Mouse (Mus musculus): Measurements from ENCODE around the gene Card9. TPM values are rescaled to one million over a fixed set of nuclear protein-coding genes. Genes with fewer than 3 reads are reported as not detected.

Gene Card9
- polyA plus RNA-seq, 1 experiment from 2014 or later = 9.9 TPM

- Histone ChIP-seq H3K4me1 (ENCODE audit: insufficient read depth, low read depth, low read length) (peaks cover 23% of the 10 kb centered on the region), H3K9me3 (ENCODE audit: low read length) (no peaks in the 10 kb centered on the region), H3K36me3 (ENCODE audit: insufficient read depth, low read length) (peaks cover 7% of the 10 kb centered on the region; the same call in 1 of the 2 replicates), H3K4me2 (replicated peaks; ENCODE audit: low read depth, low read length) (peak within 1 kb of the TSS; percentile 99), H3K9ac (replicated peaks; ENCODE audit: low read depth) (peak within 1 kb of the TSS; percentile 96), H3K27me3 (replicated peaks; ENCODE audit: insufficient read depth, low read length) (no peaks in the 10 kb centered on the region), H3K4me3 (ENCODE audit: low read depth, low read length) (peak within 1 kb of the TSS; percentile 73), H3K27ac (ENCODE audit: low read length) (peak within 1 kb of the TSS; percentile 79)
- TF ChIP-seq EP300 (IDR thresholded peaks at IDR 0.05) (no peak), CTCF (IDR thresholded peaks at IDR 0.05) (peak; percentile 82)
- ATAC-seq (peak; percentile 82), DNase-seq (ENCODE audit: low spot score) (peak; percentile 97)
- WGBS = 1% methylated on average over 61 of the region's 62 CpGs
Observed at GRCm38 (mm10) chr2:26351358-26352290, 9.1 kb downstream of the Card9 start, which contains the start of gene Dnlz. Gene Dnlz, minus strand, starts transcription at chr2:26352110.

- Histone ChIP-seq H3K36me3 (ENCODE audit: insufficient read depth, low read length) (peaks cover 17% of the 10 kb centered on the region; the same call in 1 of the 2 replicates), H3K9ac (replicated peaks; ENCODE audit: low read depth) (no peak overlapping the region), H3K4me1 (ENCODE audit: insufficient read depth, low read depth, low read length) (peaks cover 23% of the 10 kb centered on the region), H3K27ac (ENCODE audit: low read length) (peak overlapping the region; percentile 71), H3K4me2 (replicated peaks; ENCODE audit: low read depth, low read length) (no peak overlapping the region), H3K4me3 (ENCODE audit: low read depth, low read length) (no peak overlapping the region), H3K27me3 (replicated peaks; ENCODE audit: insufficient read depth, low read length) (no peaks in the 10 kb centered on the region), H3K9me3 (ENCODE audit: low read length) (no peaks in the 10 kb centered on the region)
- TF ChIP-seq CTCF (IDR thresholded peaks at IDR 0.05) (no peak), EP300 (IDR thresholded peaks at IDR 0.05) (no peak; the same call in 1 of the 2 replicates)
- peak; percentile 82 for DNase-seq (ENCODE audit: low spot score)
- 30% methylated on average over 6 of the region's 6 CpGs for WGBS
- ATAC-seq = peak; percentile 57
Observed at GRCm38 (mm10) chr2:26348241-26348640, 12.5 kb downstream of the Card9 start.

- Histone ChIP-seq H3K27ac (ENCODE audit: low read length) (peak overlapping the region; percentile 85), H3K27me3 (replicated peaks; ENCODE audit: insufficient read depth, low read length) (no peaks in the 10 kb centered on the region), H3K36me3 (ENCODE audit: insufficient read depth, low read length) (peaks cover 11% of the 10 kb centered on the region; the same call in 1 of the 2 replicates), H3K4me3 (ENCODE audit: low read depth, low read length) (no peak overlapping the region), H3K9ac (replicated peaks; ENCODE audit: low read depth) (0 out of 2 replicates have a peak overlapping the region, but pooled peaks have one; percentile 3), H3K4me1 (ENCODE audit: insufficient read depth, low read depth, low read length) (peaks cover 18% of the 10 kb centered on the region), H3K9me3 (ENCODE audit: low read length) (no peaks in the 10 kb centered on the region), H3K4me2 (replicated peaks; ENCODE audit: low read depth, low read length) (peak overlapping the region; percentile 27)
- WGBS = 49% methylated on average over 11 of the region's 11 CpGs
- ATAC-seq = peak; percentile 61
- no peak for TF ChIP-seq CTCF (IDR thresholded peaks at IDR 0.05)
- TF ChIP-seq EP300 (IDR thresholded peaks at IDR 0.05) = peak; percentile 45; the same call in 1 of the 2 replicates
- peak; percentile 63 for DNase-seq (ENCODE audit: low spot score)
Observed at GRCm38 (mm10) chr2:26342609-26343490, 17.9 kb downstream of the Card9 start.

- H3K4me2 ChIP-seq (replicated peaks; ENCODE audit: low read depth, low read length) = no peak overlapping the region; the same call in 1 of the 2 replicates
- ATAC-seq (peak; percentile 88), DNase-seq (ENCODE audit: low spot score) (peak; percentile 93)
- H3K27me3 ChIP-seq (replicated peaks; ENCODE audit: insufficient read depth, low read length) = no peaks in the 10 kb centered on the region
- no peaks in the 10 kb centered on the region for H3K9me3 ChIP-seq (ENCODE audit: low read length)
- H3K4me1 ChIP-seq (ENCODE audit: insufficient read depth, low read depth, low read length) = peaks cover 15% of the 10 kb centered on the region; the same call in 1 of the 2 replicates
- TF ChIP-seq CTCF (IDR thresholded peaks at IDR 0.05) (no peak), EP300 (IDR thresholded peaks at IDR 0.05) (no peak; the same call in 1 of the 2 replicates)
- no peak overlapping the region for H3K4me3 ChIP-seq (ENCODE audit: low read depth, low read length)
- WGBS = 6% methylated on average over 10 of the region's 10 CpGs
- H3K36me3 ChIP-seq (ENCODE audit: insufficient read depth, low read length) = peaks cover 10% of the 10 kb centered on the region; the same call in 1 of the 2 replicates
- no peak overlapping the region for H3K9ac ChIP-seq (replicated peaks; ENCODE audit: low read depth)
- peak overlapping the region; percentile 85 for H3K27ac ChIP-seq (ENCODE audit: low read length)
Observed at GRCm38 (mm10) chr2:26342044-26342443, 18.7 kb downstream of the Card9 start.

GRCm38 (mm10) chr2:26341510-26341981 lies 19.2 kb downstream of the Card9 start:
- peak overlapping the region; percentile 85 for H3K27ac ChIP-seq (ENCODE audit: low read length)
- DNase-seq (ENCODE audit: low spot score) (peak; percentile 69), ATAC-seq (peak; percentile 64)
- no peak overlapping the region for H3K4me3 ChIP-seq (ENCODE audit: low read depth, low read length)
- TF ChIP-seq EP300 (IDR thresholded peaks at IDR 0.05) (peak; percentile 28; the same call in 1 of the 2 replicates), CTCF (IDR thresholded peaks at IDR 0.05) (no peak)
- no peaks in the 10 kb centered on the region for H3K9me3 ChIP-seq (ENCODE audit: low read length)
- H3K9ac ChIP-seq (replicated peaks; ENCODE audit: low read depth) = no peak overlapping the region
- 50% methylated on average over 2 of the region's 2 CpGs for WGBS
- H3K36me3 ChIP-seq (ENCODE audit: insufficient read depth, low read length) = 0 out of 2 replicates have a peak, but pooled peaks cover 10% of the 10 kb centered on the region
- peaks cover 15% of the 10 kb centered on the region; the same call in 1 of the 2 replicates for H3K4me1 ChIP-seq (ENCODE audit: insufficient read depth, low read depth, low read length)
- H3K27me3 ChIP-seq (replicated peaks; ENCODE audit: insufficient read depth, low read length) = no peaks in the 10 kb centered on the region
- H3K4me2 ChIP-seq (replicated peaks; ENCODE audit: low read depth, low read length) = no peak overlapping the region

All from lung, postnatal 0 days (tissue).